In the genomic region with DNA sequence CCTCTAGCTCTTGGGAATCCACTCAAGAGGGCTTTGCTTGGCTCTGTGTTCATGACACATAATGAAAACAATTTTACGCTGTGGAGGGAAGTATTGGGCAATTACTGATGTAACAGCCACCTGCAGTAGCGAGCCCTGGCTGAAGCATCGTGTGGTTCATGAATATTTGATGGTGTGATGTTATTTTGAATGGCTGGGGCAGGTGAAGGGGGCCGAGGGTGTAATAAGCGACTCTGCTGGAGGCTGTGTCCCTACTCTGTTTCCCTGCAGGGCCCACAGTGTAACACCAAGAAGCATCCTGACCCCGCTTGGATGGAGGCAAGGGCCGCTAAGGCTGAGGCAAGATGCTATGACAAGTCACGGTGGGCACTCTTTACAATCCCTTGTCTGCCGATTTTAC, we compare ENCODE assay signal across 11 mouse cellular contexts.
DNase-seq lines count a peak whose midpoint lies in the region; ATAC-seq and TF ChIP-seq lines count a peak whose summit lies in the region.
"Had no signal": no experiment of that assay in that cellular context is flagged by ENCODE, and none has a peak within 500 bp of the region (broad histone marks: within the 10 kb centered on the region; RNA-seq: fewer than 3 reads in every experiment).

No protein-coding gene starts in this region.

- peak overlapping the region; percentile 52 for H3K27ac ChIP-seq in midbrain, embryonic 10.5 days (replicated peaks)
- no peak overlapping the region for H3K27ac ChIP-seq in midbrain, postnatal 0 days (ENCODE audit: low read depth, low read length)
- H3K27ac ChIP-seq in forebrain, embryonic 14.5 days (ENCODE audit: low read depth, low read length), result no peak overlapping the region
- no peak overlapping the region for H3K27ac ChIP-seq in neural tube, embryonic 15.5 days (replicated peaks)
- H3K27ac ChIP-seq: embryonic facial prominence, embryonic 13.5 days; layer of hippocampus, adult 2 months had no signal

- peak overlapping the region; percentile 40 for H3K4me3 ChIP-seq in midbrain, embryonic 10.5 days
- no peak overlapping the region for H3K4me3 ChIP-seq in midbrain, postnatal 0 days (ENCODE audit: low read depth, low read length)
- no peak overlapping the region for H3K4me3 ChIP-seq in forebrain, embryonic 14.5 days (ENCODE audit: low read depth, low read length)
- H3K4me3 ChIP-seq in neural tube, embryonic 15.5 days (replicated peaks), result no peak overlapping the region
- H3K4me3 ChIP-seq: embryonic facial prominence, embryonic 13.5 days; layer of hippocampus, adult 2 months had no signal

- no peaks in the 10 kb centered on the region for H3K9me3 ChIP-seq in midbrain, embryonic 10.5 days (replicated peaks)
- no peaks in the 10 kb centered on the region for H3K9me3 ChIP-seq in midbrain, postnatal 0 days (ENCODE audit: low read length)
- no peaks in the 10 kb centered on the region for H3K9me3 ChIP-seq in forebrain, embryonic 14.5 days (replicated peaks; ENCODE audit: control insufficient read depth, low read length)
- H3K9me3 ChIP-seq in neural tube, embryonic 15.5 days (replicated peaks), result no peaks in the 10 kb centered on the region
- H3K9me3 ChIP-seq: embryonic facial prominence, embryonic 13.5 days had no signal

- peak; percentile 47 for DNase-seq in midbrain, embryonic 10.5 days (ENCODE audit: low spot score)
- no peak for DNase-seq in midbrain, postnatal 0 days (ENCODE audit: low spot score)
- DNase-seq in forebrain, embryonic 14.5 days (ENCODE audit: low spot score), result peak; percentile 71
- DNase-seq in natural killer cell, adult 2 months (ENCODE audit: low spot score in 2 of 2), result no peak
- DNase-seq in spleen, postnatal 10 days (ENCODE audit: low spot score in 2 of 2), result no peak
- DNase-seq in cerebellum, postnatal 36 days, result no peak
- DNase-seq: gastrocnemius, postnatal 36 days had no signal

- no peak for TF ChIP-seq CTCF in midbrain, postnatal 0 days (IDR thresholded peaks at IDR 0.05)

- no peaks in the 10 kb centered on the region for H3K36me3 ChIP-seq in midbrain, embryonic 10.5 days
- no peaks in the 10 kb centered on the region for H3K36me3 ChIP-seq in midbrain, postnatal 0 days (ENCODE audit: insufficient read depth, low read length)
- H3K36me3 ChIP-seq in forebrain, embryonic 14.5 days (ENCODE audit: control insufficient read depth, insufficient read depth, low read length), result no peaks in the 10 kb centered on the region
- no peaks in the 10 kb centered on the region for H3K36me3 ChIP-seq in neural tube, embryonic 15.5 days
- H3K36me3 ChIP-seq: embryonic facial prominence, embryonic 13.5 days had no signal

- WGBS in midbrain, embryonic 10.5 days, result 8% methylated on average over 9 of the region's 9 CpGs
- WGBS in midbrain, postnatal 0 days, result 12% methylated on average over 9 of the region's 9 CpGs
- WGBS in forebrain, embryonic 14.5 days, result under 1% methylated on average over 9 of the region's 9 CpGs
- 9% methylated on average over 9 of the region's 9 CpGs for WGBS in neural tube, embryonic 15.5 days

- no peak overlapping the region for H3K4me2 ChIP-seq in midbrain, postnatal 0 days (ENCODE audit: low read depth, low read length, poor library complexity, severe bottlenecking)
- H3K4me2 ChIP-seq in forebrain, embryonic 14.5 days (ENCODE audit: low read length), result peak overlapping the region; percentile 18
- H3K4me2 ChIP-seq in neural tube, embryonic 15.5 days, result no peak overlapping the region

- peaks cover 93% of the 10 kb centered on the region for H3K27me3 ChIP-seq in midbrain, embryonic 10.5 days (ENCODE audit: low read depth, poor library complexity, severe bottlenecking)
- H3K27me3 ChIP-seq in midbrain, postnatal 0 days (ENCODE audit: insufficient read depth, low read length), result peaks cover 16% of the 10 kb centered on the region
- H3K27me3 ChIP-seq in forebrain, embryonic 14.5 days (replicated peaks; ENCODE audit: control insufficient read depth, insufficient read depth, low read length), result peaks cover 30% of the 10 kb centered on the region
- H3K27me3 ChIP-seq in neural tube, embryonic 15.5 days (replicated peaks), result peaks cover 51% of the 10 kb centered on the region

- no peak for ATAC-seq in midbrain, postnatal 0 days (ENCODE audit: low FRiP score)
- peak; percentile 68 for ATAC-seq in forebrain, embryonic 14.5 days
- ATAC-seq in megakaryocyte, adult 5-6 weeks (ENCODE audit: poor library complexity, severe bottlenecking), result peak; percentile 71
- ATAC-seq in neural tube, embryonic 15.5 days (ENCODE audit: low FRiP score), result peak; percentile 75

- no peak overlapping the region for H3K9ac ChIP-seq in midbrain, postnatal 0 days (replicated peaks; ENCODE audit: low read length, poor library complexity, severe bottlenecking)
- H3K9ac ChIP-seq in forebrain, embryonic 14.5 days (ENCODE audit: low read length), result no peak overlapping the region
- H3K9ac ChIP-seq in neural tube, embryonic 15.5 days (replicated peaks), result no peak overlapping the region
- H3K9ac ChIP-seq: embryonic facial prominence, embryonic 13.5 days had no signal

- peaks cover 51% of the 10 kb centered on the region for H3K4me1 ChIP-seq in midbrain, embryonic 10.5 days
- no peaks in the 10 kb centered on the region for H3K4me1 ChIP-seq in midbrain, postnatal 0 days (ENCODE audit: insufficient read depth, low read length)
- H3K4me1 ChIP-seq in forebrain, embryonic 14.5 days (ENCODE audit: control insufficient read depth, insufficient read depth, low read length), result peaks cover 21% of the 10 kb centered on the region; the same call in 1 of the 2 replicates
- peaks cover 16% of the 10 kb centered on the region for H3K4me1 ChIP-seq in neural tube, embryonic 15.5 days

Comparison
In these comparisons a context has a peak if more than half of its experiments do, and no peak if none do; other contexts are left out.
1. DNase-seq: peak in midbrain, embryonic 10.5 days (single experiment) and forebrain, embryonic 14.5 days (single experiment); none in midbrain, postnatal 0 days (single experiment), natural killer cell, adult 2 months (0 of 2), spleen, postnatal 10 days (0 of 2) and cerebellum, postnatal 36 days (0 of 2).